Mouse (Mus musculus) frontal cortex, postnatal 10 days (tissue): Measurements from ENCODE around the gene Gng3.
"Not testable (repeated sequence)": the region's sequence is repeated elsewhere in the genome, so short reads cannot be mapped to it uniquely, and the experiment has no call there.

Source experiments
- DNase-seq, 2 experiments: peaks; one replicate each; pipeline ENCODE4 v3.0.0; 2022; ENCODE audit warnings: low spot score in 2 of 2, mixed read lengths in 1 of 2

Gng3 gene

DNA sequence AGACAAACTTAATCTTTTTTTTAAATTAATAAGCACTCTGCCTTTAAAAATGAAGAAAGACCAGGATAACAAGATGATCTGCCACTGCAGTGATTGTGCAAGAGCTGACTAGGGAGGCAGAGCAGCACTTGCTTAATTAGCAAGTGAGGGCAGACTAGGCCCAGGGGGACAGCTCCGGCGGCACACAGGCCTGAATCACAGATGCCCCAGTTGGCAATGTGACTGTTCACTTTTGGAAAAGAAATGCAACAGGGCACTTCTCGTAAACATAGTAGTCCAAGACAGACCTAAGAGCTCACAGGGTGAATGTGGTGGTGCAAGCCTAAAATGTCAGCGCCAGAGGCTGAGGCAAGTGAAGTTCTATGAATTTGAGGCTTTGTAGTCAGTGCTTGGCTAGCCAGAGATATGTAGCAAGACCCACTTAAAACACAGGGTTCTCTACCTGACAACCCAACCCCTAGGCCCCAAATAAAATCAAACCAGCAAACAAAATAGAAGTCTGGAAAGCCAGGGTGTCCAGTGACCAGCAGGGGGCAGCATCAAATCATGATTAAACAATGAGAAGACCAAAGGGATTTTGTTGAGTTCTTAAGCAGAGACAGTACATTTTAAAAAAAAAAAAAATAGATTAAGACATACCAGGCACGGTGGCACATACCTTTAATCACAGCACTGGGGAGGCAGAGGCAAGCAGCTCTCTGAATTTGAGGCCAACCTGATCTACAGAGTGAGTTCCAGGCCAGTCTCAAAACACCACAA, 5.6 kb upstream of the Gng3 start:
- DNase-seq, result peak; percentile 42 to 66

DNA sequence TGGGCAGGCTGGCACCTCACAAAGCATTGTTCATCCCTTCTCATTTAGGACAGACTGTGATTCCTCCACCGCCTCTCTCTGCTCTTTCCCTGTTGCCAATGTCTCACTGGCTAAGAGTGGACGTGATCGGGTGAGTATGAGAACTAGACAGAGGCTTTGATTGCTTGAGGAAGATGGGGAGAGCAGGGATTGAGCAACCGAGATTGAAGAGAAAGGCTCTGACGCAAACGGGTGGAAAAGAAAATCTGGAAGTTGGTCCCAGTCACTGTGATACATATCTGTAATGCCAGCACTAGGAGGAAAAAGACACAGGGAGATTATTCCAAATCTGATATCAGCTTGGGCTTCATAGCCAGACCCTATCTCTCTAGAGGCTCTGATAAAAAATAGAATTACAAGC, 4.0 kb upstream of the Gng3 start:
- no peak for DNase-seq

DNA sequence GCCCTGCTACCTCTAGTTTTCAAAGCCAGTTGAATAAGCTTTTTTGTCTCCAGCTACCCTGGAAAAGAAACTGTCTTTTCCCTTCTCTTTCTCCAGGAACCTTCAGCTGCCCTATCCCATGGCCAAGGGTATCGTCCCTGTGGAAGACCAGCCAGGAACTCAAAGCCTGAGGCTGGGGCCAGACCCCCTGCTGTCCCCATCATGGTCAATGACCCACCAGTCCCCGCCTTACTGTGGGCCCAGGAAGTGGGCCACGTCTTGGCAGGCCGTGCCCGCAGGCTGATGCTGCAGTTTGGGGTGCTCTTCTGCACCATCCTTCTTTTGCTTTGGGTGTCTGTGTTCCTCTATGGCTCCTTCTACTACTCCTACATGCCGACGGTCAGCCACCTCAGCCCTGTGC, 2.0 kb upstream of the Gng3 start:
- no peak for DNase-seq

DNA sequence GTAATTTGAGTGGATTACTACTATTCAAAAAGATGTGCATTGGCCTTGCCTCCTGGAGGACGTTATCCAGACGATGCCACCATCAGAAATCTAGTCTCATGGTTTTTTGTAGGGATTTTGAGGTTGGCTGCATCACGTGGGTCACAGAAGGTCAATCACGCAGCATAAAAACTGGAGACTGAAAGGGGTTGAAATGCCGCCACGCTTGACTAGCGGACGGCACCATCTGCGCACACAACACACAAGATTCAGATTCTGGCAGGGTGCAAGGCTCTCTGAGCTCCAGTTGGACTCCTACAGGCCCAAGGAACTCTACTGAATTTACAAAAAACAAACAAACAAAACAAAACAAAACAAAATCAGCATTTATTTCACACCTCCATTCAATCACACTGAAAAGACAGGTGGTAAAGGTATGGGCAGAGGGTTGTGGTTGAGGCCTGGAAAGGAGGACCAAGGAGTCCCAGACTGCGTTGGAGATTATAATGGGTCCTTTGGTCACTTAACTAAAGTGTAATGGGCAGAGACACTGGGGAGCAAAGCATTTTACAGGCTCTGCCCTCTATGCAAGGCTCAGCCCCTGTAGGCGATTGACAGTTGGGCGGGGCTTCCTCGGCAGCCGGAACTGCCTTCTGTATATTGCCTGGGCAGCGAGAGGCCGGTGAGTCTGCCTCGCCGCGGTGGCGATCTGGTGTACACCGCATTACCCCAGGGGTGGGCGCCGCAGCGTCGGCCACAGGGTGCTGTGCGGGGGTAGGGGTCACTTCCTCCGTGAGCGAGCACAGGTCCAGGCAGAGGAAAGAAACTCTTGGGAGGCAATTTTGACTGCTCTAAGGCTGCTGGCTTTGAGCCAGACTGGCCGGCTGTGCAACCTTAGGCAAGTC, 1.2 kb upstream of the Gng3 start:
- DNase-seq, result peak; percentile 66 to 69

DNA sequence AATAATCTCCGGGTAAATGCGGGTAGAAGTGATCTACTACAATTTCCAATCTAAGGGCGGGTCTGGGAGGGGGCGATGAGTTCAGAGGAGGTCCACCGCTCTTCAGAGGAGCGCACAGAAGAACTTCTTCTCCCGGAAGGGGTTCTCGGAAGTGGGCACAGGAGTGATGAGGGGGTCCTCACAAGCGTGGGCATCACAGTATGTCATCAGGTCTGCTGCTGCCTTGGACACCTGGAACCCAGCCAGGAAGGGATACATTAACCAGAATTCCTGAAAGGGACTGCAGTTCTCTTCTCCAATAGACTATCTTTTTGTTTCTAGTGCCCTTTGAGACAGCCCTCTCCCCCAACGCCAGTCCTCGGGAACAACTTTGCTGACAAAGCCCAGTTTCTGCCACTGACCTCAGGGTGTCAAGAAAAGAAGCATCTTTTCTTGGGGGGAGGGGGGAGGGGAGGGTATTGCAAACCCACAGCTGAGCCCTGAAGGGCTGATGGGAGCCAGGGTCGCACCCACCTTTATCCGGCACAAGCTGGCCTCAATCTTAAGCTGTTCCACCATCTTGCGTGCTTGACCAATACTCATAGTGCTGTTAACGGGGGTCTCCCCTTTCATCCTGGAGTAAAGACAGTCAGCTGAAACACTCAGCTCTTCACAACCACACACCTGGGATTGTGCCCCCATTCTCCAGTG, 808 bp downstream of the Gng3 start:
- DNase-seq, result no peak

DNA sequence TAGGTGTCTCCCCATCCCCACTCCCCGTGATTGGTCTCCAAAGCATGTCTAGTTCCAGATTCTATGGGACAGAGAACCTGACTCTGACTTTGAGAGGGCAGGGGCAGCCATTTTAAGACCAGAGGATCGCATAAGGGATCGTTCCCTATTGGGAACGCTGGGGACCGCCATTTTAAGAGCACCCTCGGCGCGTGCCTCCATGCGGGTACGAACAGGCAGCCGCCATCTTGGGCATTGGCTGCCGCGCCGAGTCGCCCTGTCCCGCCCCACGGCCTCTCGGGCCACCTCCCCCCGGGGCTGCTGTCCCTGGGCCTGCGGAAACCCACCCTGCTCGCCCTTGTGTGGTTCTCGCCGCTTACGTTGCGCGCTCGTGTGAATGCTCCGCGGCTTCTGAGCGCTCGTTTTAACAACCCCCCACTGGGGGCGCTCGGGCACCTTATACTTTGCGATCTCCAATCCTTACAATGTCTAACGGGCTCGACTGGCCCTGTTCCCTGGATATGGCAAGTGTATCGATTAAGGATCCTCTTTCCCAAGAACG, 1.7 kb downstream of the Gng3 start, which contains the start of gene Bscl2:
Bscl2 (plus strand) TSS at position 217 of the 541 bp plus-strand sequence.
- peak; percentile 85 to 86 for DNase-seq

DNA sequence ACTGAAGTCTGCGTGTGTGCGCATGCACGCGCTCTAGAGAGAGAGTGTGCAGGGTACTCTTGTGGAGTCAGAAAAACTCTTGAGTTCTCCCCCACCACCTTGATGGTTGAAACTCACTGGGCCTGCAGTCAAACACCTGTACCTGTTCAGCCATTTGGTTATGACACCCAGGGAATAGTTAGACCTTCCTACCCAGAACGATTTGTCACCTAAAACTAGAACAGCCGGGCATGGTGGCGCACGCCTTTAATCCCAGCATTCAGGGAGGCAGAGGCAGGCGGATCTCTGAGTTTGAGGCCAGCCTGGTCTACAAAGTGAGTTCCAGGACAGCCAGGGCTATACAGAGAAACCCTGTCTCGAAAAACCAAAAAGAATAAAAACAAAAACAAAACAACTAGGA, 2.7 kb downstream of the Gng3 start:
- not testable (repeated sequence) for DNase-seq

DNA sequence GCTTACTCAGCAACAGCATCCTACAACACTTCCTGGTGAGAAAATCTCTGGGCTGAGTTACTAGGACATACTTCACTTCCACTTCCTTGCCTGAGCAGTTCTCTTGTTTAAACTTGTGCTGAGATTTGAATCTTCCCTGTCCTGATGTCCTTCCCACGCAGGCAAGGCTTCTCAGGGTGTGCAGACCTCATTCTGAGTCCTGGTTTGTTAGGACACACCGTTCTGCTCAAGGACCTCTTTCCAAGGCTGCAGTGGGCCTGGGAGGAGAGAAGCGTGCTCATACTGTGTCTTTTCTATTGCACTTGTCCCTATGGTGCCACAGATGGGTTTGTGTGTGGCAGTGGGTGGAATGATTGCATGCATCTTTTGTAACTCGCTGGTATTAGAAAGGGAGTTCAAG, 6.0 kb downstream of the Gng3 start:
- no peak for DNase-seq

DNA sequence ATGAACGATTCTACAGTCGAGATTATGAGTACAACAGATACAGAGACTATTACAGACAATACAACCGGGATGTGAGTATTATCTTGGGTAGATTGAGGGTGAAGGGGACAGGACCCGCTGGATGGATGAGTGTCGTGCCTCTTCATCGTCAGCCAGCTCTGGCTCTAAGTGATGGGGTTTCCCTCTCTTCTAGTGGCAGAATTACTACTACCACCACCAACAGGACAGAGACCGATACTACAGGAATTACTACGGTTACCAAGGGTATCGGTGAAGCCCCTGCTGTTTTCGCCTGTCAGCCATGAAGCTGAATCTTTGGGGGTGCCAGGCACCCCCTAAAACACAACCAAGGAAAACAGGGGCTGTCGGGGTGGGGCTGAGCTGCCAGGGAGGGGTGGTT, 7.7 kb downstream of the Gng3 start:
- no peak for DNase-seq

DNA sequence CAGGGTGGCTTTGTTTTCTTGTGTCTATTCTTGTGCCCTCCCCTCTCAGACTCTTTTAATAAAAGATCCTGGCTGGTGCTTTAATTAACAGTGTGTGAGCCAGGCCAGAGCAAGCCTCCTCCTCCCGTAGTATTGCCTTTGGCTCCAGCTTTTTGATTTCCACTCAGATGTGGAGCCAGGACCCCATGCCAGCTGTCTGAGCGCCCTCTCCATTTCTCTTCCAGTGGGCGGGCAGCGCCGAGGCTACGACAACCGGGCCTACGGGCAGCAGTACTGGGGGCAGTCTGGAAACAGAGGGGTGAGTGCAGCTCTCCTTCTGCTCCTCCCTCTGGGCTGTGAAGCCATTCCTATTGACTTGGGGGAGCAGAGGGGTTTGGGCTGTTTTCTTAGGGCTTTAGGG, 8.3 kb downstream of the Gng3 start:
- DNase-seq, result no peak

DNA sequence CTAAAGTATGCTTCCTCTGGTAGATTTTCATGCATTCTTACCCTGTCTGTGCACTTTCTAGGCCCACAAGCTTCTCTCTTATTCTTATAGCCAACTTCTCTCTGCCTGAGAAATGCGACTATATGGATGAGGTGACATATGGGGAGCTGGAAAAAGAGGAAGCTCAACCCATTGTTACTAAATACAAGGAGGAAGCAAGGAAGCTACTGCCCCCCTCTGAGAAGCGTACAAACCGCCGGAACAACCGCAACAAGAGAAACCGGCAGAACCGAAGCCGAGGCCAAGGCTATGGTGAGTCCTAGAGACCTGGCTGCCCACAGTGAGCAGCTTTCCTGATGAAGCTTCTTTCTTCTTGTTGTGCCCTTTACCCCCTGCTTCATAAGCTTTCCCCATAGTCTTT, 9.3 kb downstream of the Gng3 start, which contains the start of gene AC129217.1:
AC129217.1 (plus strand) TSS at position 114 of the 400 bp plus-strand sequence.
- DNase-seq, result no peak

DNA sequence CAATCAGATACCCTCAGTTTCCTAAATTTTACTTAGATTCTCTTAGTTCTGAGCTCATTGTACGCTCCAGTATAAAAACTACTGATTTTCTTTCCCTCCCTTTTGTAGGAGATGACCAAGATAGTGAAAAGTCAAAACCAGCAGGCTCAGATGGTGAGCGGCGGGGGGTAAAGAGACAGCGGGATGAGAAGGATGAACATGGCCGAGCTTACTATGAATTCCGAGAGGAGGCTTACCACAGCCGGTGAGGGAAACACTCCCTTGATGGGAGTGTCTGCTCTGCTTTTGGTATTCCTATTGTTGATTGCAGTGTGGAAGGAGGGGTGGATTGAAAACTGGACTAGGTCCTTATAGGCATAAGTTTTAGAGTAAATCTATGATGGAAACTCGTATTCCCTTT, 16.3 kb downstream of the Gng3 start:
- DNase-seq, result no peak

DNA sequence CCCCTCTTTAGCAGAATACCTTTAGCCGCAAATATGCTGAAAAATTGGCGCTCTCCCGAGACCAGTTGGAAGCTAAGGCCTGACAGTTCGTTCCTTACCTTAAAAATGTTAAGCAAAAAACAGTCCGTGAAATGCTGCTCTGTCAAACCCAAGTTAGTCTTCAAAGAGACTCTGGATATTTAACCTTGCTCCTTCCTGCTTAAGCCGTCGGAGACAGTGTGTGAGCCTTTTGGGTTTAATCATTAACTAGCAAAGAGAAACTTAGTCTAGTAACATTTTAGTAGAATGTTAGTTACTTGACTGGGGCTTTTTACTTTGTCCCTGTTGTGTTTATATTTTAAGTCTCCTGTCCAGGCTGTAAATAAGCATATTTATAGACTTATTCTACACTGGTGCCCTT, 17.8 kb downstream of the Gng3 start:
- DNase-seq, result no peak

DNA sequence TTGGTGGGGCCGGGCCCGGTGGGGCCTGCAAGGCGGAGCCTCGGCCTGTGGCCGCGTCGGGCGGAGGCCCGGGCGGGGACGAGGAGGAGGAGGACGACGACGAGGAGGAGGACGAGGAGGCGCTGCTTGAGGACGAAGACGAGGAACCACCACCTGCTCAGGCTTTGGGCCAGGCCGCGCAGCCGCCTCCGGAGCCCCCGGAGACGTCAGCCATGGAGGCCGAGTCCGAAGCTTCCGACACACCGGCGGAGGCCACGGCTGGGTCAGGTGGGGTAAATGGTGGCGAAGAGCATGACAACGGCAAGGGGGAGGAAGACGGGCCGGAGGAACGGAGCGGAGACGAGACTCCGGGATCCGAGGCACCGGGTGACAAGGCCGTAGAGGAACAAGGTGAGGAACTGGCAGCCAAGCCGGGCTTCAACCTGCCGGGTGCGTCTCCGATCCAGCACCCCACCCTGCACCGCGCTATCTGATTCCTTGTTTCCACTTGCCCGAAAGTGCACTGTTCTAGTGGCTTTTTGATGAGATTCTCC, 18.5 kb downstream of the Gng3 start:
- DNase-seq, result no peak

DNA sequence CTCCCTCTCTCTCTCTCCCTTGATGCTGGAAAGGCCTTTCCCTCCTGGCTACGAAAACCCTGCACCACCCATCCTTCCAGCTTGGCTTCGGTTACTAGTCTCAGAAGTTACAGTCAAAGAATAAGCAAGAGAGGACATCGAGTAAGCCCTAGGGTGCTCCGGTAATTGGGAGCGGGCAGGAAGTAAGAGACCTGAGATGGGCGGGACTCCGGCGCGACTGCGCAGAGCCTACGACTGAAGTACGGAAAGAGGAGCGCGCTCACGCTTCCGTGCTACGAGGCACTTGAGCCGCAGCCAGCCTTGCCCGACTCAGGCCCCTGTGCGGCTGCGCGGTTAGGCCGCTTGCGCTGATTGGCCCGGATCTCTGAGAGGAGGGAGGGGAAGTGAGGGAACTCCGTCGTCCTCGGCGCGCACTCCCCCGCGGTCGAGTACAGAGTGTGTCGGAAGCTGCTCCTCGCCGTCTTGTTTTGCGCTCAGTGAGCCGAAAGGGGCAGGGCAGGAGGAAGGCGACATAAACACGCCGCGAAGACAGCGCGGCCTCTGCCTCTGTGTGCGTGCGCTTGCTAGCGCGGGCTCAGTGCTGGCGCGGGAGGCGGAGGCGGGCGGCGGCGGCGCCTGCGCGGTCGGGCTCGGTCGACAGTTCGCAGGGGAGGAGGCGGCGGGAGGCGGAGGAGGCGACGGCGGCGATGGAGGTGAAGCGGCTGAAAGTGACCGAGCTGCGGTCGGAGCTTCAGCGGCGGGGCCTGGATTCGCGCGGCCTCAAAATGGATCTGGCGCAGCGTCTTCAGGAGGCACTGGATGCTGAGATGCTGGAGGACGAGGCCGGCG, 19.2 kb downstream of the Gng3 start, which contains the start of gene Hnrnpul2:
Hnrnpul2 (plus strand) TSS at position 415 of the 828 bp plus-strand sequence.
- peak; percentile 97 to 98 for DNase-seq

DNA sequence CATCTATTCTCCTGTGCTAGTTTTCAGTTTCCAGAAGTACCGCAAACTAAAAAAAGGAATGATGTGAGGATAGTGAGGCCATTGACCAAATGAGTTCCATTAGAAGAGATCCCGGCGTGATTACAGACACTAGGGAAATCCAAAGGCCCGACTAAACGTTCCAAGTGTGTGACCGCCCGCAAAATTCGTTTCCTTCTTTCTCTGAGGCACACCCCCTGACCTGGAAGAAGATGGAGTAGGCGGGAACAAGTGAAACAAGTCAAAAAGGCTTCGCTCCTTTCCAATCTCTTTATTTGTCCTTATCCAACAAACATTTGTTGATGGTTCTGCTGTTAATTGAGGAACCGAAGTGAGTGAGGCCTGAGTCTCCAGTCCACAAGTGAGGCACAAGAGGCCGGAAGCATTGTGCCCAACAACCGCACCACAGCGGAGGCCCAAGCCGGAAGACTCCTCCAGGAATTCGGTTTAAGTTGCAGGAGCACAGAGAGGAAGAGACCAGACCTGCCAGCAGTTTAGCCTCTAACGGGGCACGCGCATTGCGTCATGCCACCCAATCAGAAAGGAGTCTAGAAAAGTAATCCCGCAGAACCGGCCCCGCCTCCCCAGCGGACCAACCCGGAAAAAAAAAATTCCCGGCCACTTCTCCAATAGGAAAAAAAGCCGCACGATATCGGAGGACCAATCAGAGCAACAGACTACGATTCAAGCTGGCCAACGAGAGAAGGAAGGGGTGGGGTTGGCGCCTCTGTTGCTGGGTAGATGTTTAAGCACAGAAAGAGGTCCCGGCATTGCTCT, 20.0 kb downstream of the Gng3 start, which contains the start of gene Ttc9c:
Ttc9c (minus strand) TSS at position 533 of the 795 bp plus-strand sequence.
- DNase-seq, result peak; percentile 97 to 99

DNA sequence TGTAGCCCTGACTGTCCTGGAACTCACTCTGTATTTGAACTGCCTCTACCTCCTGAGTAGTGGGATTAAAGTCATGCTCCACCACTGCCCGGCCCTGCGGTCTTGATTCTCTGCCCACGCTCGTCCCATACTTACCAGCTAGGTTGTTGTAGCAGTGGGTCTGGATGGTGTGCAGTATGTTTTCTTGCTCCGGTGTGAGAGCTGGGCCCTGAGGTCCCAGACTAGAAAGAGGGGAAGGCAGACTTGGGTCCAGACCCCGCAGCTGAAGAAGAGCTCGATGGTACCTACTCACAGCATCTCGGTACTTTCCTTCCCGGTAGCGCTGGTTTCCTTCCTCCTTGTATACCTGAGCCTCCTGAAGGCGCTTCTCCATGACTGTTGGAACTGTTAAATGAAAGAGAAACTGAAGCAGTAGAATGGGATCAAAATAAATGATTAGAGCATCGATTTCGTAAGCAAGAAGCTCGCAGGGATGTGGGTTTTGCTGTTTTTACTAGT, 20.6 kb downstream of the Gng3 start:
- DNase-seq, result no peak

DNA sequence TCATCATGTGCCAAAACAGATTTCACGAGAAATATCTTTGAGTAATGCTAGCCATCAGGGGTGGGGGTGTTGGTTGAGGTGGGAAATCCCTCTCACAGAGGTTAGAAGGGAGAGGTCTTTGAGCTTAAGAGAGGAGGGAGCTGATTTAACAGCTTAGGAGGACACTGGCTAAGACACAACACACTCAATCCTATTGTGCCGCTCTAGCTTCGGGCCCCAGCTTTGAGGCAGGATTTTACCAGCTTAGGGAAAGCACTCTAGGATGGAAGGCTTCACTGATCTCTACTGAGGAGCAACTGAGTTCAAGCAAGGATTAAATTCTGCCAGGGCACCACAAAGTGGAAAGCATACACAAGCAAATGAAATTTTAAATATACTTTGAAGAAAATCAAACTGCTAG, 22.0 kb downstream of the Gng3 start:
- DNase-seq, result no peak

DNA sequence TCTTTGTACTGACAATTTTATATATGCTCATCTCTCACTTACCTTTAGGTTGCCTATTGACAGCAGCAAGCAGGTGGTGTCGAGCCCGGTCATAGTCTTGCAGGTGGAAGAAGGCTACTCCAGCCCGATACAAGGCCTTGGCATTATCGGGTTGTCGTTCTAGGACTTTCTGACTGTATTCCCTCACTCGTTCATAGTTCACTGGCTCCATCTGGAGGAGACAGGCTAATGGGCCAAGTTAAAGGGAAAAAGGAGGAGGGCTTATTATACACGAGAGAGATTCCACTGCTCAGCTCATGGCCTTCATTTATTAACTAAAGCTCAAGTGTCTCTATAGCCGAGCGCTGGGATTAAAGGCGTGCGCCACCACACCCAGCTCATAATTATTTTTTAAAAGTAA, 23.2 kb downstream of the Gng3 start:
- no peak for DNase-seq

DNA sequence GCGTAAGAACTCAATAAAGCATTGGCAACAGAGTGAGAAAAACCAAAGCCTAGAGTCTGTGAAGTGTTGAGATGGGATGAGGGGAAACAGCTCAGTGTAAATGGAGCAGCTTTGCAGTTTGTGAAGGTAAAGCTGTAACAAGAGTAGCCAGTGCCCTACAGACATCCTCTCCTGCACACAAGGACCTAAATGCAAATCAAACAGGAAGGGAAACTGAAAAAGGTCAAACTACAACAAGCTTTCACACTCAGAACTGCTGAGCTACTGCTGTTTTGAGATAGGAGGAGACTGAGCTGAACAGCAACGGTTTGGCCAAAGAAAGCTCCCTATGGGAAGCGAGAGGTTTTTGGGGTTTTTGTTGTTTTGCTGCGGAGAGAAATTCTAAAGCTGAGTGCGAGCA, 32.2 kb downstream of the Gng3 start:
- no peak for DNase-seq
